Mouse (Mus musculus) midbrain, embryonic 15.5 days (tissue): ENCODE measurements around the gene Dvl1. TPM values are rescaled to one million over a fixed set of nuclear protein-coding genes. Genes with fewer than 3 reads are reported as not detected.

Experiments used
- ATAC-seq: fragments of 200-750 bp; cut with Nextera tagmentation; replicated peaks from 2 replicates; pipeline ENCODE4 v1.8.0; 2017; ENCODE audit warnings: moderate TSS enrichment
- H3K27ac ChIP-seq: fragments of 300-500 bp; sonication (generic); 2 replicates; pipeline ENCODE4 v1.5.1; 2015; ENCODE audit warnings: mild to moderate bottlenecking, inconsistent platforms
- H3K27me3 ChIP-seq: fragments of 300-500 bp; sonication (generic); replicated peaks from 2 replicates; pipeline ENCODE4 v1.6.1; 2015; ENCODE audit warnings: inconsistent platforms
- H3K36me3 ChIP-seq: fragments of 300-500 bp; sonication (generic); replicated peaks from 2 replicates; pipeline ENCODE4 v1.6.1; 2015; ENCODE audit warnings: inconsistent platforms
- H3K4me1 ChIP-seq: fragments of 300-500 bp; sonication (generic); 2 replicates; pipeline ENCODE4 v1.6.1; 2015; ENCODE audit warnings: inconsistent platforms
- H3K4me2 ChIP-seq: fragments of 300-500 bp; sonication (generic); 2 replicates; pipeline ENCODE4 v1.6.1; 2015; ENCODE audit warnings: inconsistent platforms, mild to moderate bottlenecking, moderate library complexity
- H3K4me3 ChIP-seq: fragments of 300-500 bp; sonication (generic); 2 replicates; pipeline ENCODE4 v1.5.1; 2015; ENCODE audit warnings: mild to moderate bottlenecking, inconsistent platforms
- H3K9ac ChIP-seq: fragments of 300-500 bp; sonication (generic); 2 replicates; pipeline ENCODE4 v1.6.1; 2015; ENCODE audit warnings: mild to moderate bottlenecking, inconsistent platforms
- H3K9me3 ChIP-seq: fragments of 300-500 bp; sonication (generic); 2 replicates; pipeline ENCODE4 v1.6.1; 2016; ENCODE audit warnings: inconsistent platforms
- WGBS: fragments of 180-500 bp; shearing (Covaris S2); methylation state at CpG from one replicate; pipeline ENCODE4 v1.1.7; 2015; ENCODE audit warnings: mixed read lengths; 5-methylcytosine and 5-hydroxymethylcytosine counted together
- polyA plus RNA-seq: library from polyadenylated mRNA; unstranded; fragments of >200 nt; fragmentation: Nextera tagmentation; extraction: Ambion mirVana; gene quantifications from 2 replicates; pipeline ENCODE4 v1.2.1, GENCODE M21; 2015

The Dvl1 gene
- polyA plus RNA-seq, 1 experiment from 2014 or later, result 30.9 TPM

DNA sequence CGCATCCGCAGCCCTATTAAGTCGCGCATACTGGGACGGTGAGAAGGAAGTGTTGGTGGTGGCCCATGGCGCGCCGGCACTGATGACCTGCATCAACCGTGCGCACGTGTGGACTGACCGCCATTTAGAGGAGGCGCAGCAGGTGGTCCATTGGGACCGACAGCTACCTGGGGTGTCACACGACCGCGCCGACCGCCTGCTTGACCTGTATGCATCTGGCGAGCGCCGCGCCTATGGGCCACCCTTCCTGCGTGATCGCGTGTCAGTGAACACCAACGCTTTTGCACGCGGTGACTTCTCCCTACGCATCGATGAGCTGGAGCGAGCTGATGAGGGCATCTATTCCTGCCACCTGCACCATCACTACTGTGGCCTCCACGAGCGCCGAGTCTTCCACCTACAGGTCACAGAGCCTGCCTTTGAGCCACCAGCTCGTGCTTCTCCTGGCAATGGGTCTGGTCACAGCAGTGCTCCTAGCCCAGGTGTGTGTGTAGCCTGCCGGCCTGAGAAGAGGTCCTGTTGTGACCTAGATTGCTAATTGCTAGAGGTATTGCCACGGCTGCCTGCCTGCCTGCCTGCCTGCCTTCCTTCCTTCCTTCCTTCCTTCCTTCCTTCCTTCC, 5.4 kb upstream of the Dvl1 start:
- Histone ChIP-seq H3K27me3 (peaks cover 22% of the 10 kb centered on the region), H3K9me3 (no peaks in the 10 kb centered on the region), H3K36me3 (no peaks in the 10 kb centered on the region), H3K27ac (no peak overlapping the region), H3K4me3 (peak overlapping the region; percentile 28; the same call in 1 of the 2 replicates), H3K4me1 (peaks cover 24% of the 10 kb centered on the region), H3K4me2 (peak overlapping the region; percentile 44; the same call in 1 of the 2 replicates), H3K9ac (no peak overlapping the region)
- 45% methylated on average over 38 of the region's 38 CpGs for WGBS
- no peak for ATAC-seq

DNA sequence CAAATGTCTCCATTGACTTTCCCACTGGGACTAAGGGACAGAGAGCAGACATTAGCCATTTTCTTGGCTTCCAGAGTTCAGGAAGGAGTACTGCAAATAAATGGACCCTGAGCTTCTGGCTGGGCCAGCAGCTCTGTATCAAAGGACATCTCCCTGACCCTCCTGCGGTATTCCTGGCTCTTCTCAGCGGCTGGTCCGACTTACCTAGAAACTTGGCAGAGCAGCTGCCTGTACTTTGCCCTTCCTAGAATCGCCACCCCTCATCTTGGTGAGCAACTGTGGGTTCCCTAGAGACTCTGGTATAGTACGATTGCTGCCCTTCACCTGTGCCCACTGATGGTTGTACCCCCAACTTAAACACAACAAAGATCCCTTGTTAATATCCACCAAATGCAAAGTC, 4.0 kb upstream of the Dvl1 start:
- 94% methylated on average over 5 of the region's 5 CpGs for WGBS
- H3K4me1 ChIP-seq, result peaks cover 31% of the 10 kb centered on the region

GRCm38 (mm10) chr4:155847591-155848352, 570 bp downstream of the Dvl1 start:
- H3K4me1 ChIP-seq, result peaks cover 54% of the 10 kb centered on the region
- H3K27me3 ChIP-seq, result 0 out of 2 replicates have a peak, but pooled peaks cover under 1% of the 10 kb centered on the region
- H3K4me3 ChIP-seq, result peak overlapping the region; percentile 94
- WGBS, result under 1% methylated on average over 61 of the region's 69 CpGs
- no peaks in the 10 kb centered on the region for H3K36me3 ChIP-seq
- peak overlapping the region; percentile 82 for H3K4me2 ChIP-seq
- H3K9me3 ChIP-seq, result no peaks in the 10 kb centered on the region
- peak overlapping the region; percentile 85 for H3K27ac ChIP-seq
- H3K9ac ChIP-seq, result peak overlapping the region; percentile 97
- peak; percentile 61 for ATAC-seq

More for the DNA sequence above, 4.0 kb upstream of the Dvl1 start:
- Histone ChIP-seq H3K4me3 (no peak overlapping the region), H3K36me3 (no peaks in the 10 kb centered on the region), H3K9ac (no peak overlapping the region), H3K27me3 (peaks cover 22% of the 10 kb centered on the region), H3K4me2 (no peak overlapping the region), H3K9me3 (no peaks in the 10 kb centered on the region), H3K27ac (no peak overlapping the region)
- ATAC-seq, result no peak

- 52% methylated on average over 7 of the region's 7 CpGs for WGBS
These were observed 1.4 kb downstream of the Dvl1 start for GRCm38 (mm10) chr4:155848434-155849095.

DNA sequence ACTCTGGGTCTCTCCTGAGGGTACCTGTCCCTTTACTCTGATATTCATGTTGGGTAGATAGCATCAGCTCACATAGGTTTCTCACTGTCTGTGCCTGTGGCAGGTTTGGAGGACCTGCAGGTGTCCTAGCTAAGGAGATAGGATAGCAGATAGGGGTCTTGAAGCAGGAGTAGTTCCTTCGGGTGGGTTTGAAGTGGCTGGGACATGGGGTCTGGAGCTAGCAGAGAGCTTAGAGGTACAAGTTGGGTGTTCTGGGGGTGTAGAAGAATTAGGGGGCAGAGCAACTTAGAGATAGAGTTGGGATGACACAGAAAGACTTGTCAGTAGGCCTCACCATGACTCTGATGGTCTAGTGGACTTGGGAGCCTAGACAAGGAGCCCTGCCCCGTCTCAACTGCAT, 2.2 kb downstream of the Dvl1 start:
- Histone ChIP-seq H3K9ac (no peak overlapping the region), H3K4me2 (peak overlapping the region; percentile 82; the same call in 1 of the 2 replicates), H3K4me1 (peaks cover 54% of the 10 kb centered on the region), H3K27ac (no peak overlapping the region), H3K4me3 (peak overlapping the region; percentile 94; the same call in 1 of the 2 replicates), H3K9me3 (no peaks in the 10 kb centered on the region), H3K36me3 (0 out of 2 replicates have a peak, but pooled peaks cover 4% of the 10 kb centered on the region), H3K27me3 (no peaks in the 10 kb centered on the region)
- WGBS, result 92% methylated on average over 2 of the region's 2 CpGs
- no peak for ATAC-seq

More at GRCm38 (mm10) chr4:155848434-155849095, 1.4 kb downstream of the Dvl1 start:
- ATAC-seq, result 0 out of 2 replicates have a peak, but pooled peaks have one; percentile 3
- peak overlapping the region; percentile 97 for H3K9ac ChIP-seq
- H3K27me3 ChIP-seq, result no peaks in the 10 kb centered on the region
- H3K27ac ChIP-seq, result no peak overlapping the region
- peaks cover 54% of the 10 kb centered on the region for H3K4me1 ChIP-seq
- peak overlapping the region; percentile 82 for H3K4me2 ChIP-seq
- H3K9me3 ChIP-seq, result no peaks in the 10 kb centered on the region
- H3K36me3 ChIP-seq, result no peaks in the 10 kb centered on the region
- peak overlapping the region; percentile 94 for H3K4me3 ChIP-seq

DNA sequence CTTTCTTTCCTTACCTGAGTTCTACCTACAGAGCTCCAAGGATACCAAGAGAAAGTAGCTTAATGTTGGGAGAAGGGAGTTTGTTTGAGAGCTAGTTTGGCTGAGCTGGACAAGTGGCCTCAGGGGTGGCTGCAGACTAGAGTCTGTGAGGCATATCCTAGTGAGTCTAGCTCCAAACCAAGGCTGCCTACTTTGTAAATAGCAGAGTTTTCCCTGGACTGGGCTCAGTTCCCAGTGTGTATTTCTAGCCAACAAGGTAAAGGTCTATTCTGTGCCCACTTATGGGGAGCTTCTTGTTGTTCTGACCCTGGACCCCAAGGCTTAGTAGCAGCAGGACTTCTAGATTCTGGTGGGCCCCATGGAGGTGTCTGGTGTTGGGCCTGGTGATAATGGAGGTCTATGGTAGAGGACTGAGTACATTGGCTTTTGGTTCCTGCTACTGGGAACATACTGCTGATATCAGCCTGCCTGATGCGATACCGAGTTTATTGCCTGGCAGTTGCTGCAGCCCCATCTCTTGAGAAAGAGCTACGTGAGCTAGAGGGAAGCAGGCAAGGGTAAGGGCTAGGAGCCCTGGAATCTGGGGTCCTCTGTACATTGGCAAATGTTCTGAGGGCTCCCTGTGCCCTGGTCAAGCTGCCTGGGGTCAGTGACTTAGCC, 2.7 kb downstream of the Dvl1 start:
- Histone ChIP-seq H3K9me3 (no peaks in the 10 kb centered on the region), H3K36me3 (peaks cover 9% of the 10 kb centered on the region; the same call in 1 of the 2 replicates), H3K4me1 (peaks cover 54% of the 10 kb centered on the region), H3K27ac (no peak overlapping the region), H3K4me2 (no peak overlapping the region), H3K4me3 (no peak overlapping the region), H3K9ac (no peak overlapping the region), H3K27me3 (no peaks in the 10 kb centered on the region)
- 95% methylated on average over 3 of the region's 3 CpGs for WGBS
- ATAC-seq, result no peak

GRCm38 (mm10) chr4:155851368-155851767, 4.2 kb downstream of the Dvl1 start:
- no peak overlapping the region for H3K27ac ChIP-seq
- no peaks in the 10 kb centered on the region for H3K9me3 ChIP-seq
- H3K27me3 ChIP-seq, result no peaks in the 10 kb centered on the region
- H3K9ac ChIP-seq, result no peak overlapping the region
- peaks cover 47% of the 10 kb centered on the region for H3K4me1 ChIP-seq
- WGBS, result 95% methylated on average over 3 of the region's 3 CpGs
- peaks cover 23% of the 10 kb centered on the region for H3K36me3 ChIP-seq
- H3K4me2 ChIP-seq, result no peak overlapping the region
- no peak for ATAC-seq
- H3K4me3 ChIP-seq, result no peak overlapping the region

DNA sequence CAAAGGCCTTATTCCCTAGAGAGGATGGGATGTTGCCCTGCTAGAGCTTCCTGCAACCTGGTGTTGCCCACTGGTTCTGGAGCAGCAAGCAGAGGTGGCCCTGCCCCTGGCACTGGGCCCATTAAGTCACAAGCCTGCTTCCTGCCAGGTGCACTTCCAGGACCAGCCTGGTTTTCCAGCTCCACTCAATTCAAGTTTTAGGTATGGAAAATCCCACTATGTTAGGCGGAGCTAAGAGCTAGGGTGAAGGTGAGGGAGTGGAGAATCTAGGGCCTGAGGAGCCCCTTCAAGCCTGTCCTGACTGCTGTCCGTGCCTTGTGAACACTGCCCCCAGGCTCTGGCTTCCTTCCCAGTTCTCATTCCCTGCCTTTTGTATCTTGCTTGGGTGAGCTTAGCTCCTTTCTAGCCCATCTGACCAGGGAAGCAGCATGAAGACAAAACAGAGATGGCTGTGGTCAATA, 4.8 kb downstream of the Dvl1 start:
- Histone ChIP-seq H3K4me3 (no peak overlapping the region), H3K9me3 (no peaks in the 10 kb centered on the region), H3K4me2 (no peak overlapping the region), H3K4me1 (peaks cover 41% of the 10 kb centered on the region), H3K27me3 (no peaks in the 10 kb centered on the region), H3K36me3 (peaks cover 29% of the 10 kb centered on the region), H3K27ac (no peak overlapping the region), H3K9ac (no peak overlapping the region)
- no peak for ATAC-seq
- 70% methylated on average over 2 of the region's 2 CpGs for WGBS

DNA sequence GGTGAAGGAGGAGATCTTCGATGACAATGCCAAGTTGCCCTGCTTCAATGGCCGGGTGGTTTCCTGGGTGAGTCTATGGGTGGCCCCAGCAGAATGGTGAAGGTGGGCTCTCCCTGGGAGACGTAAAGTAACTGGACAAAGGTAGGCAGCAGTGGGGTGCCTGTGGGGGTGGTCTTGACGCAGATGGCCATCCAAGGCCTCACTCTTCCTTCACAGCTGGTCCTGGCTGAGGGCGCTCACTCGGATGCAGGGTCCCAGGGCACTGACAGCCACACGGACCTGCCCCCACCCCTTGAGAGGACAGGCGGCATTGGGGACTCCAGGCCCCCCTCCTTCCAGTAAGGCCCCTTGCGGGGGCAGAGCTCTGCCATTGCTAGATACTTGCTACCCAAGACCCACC, 6.2 kb downstream of the Dvl1 start:
- Histone ChIP-seq H3K9ac (no peak overlapping the region), H3K36me3 (peaks cover 38% of the 10 kb centered on the region)
- 88% methylated on average over 9 of the region's 9 CpGs for WGBS

GRCm38 (mm10) chr4:155854991-155855390, 7.8 kb downstream of the Dvl1 start:
- no peak overlapping the region for H3K4me3 ChIP-seq
- H3K36me3 ChIP-seq, result peaks cover 41% of the 10 kb centered on the region
- H3K4me2 ChIP-seq, result no peak overlapping the region
- H3K9me3 ChIP-seq, result no peaks in the 10 kb centered on the region
- no peaks in the 10 kb centered on the region for H3K27me3 ChIP-seq
- peaks cover 19% of the 10 kb centered on the region for H3K4me1 ChIP-seq
- H3K27ac ChIP-seq, result no peak overlapping the region
- 97% methylated on average over 12 of the region's 12 CpGs for WGBS
- no peak for ATAC-seq
- H3K9ac ChIP-seq, result no peak overlapping the region

More for the DNA sequence above, 6.2 kb downstream of the Dvl1 start:
- Histone ChIP-seq H3K9me3 (no peaks in the 10 kb centered on the region), H3K27ac (no peak overlapping the region), H3K27me3 (no peaks in the 10 kb centered on the region), H3K4me1 (peaks cover 35% of the 10 kb centered on the region), H3K4me2 (no peak overlapping the region), H3K4me3 (no peak overlapping the region)
- no peak for ATAC-seq

- Histone ChIP-seq H3K9ac (no peak overlapping the region), H3K4me2 (no peak overlapping the region), H3K4me1 (peaks cover 8% of the 10 kb centered on the region; the same call in 1 of the 2 replicates), H3K36me3 (peaks cover 41% of the 10 kb centered on the region), H3K9me3 (no peaks in the 10 kb centered on the region), H3K27me3 (no peaks in the 10 kb centered on the region), H3K27ac (no peak overlapping the region), H3K4me3 (no peak overlapping the region)
- WGBS, result 93% methylated on average over 12 of the region's 12 CpGs
- no peak for ATAC-seq
These were observed 8.9 kb downstream of the Dvl1 start for GRCm38 (mm10) chr4:155856071-155856470.
